Mouse (Mus musculus) liver, embryonic 14.5 days (tissue): Measurements from ENCODE around the gene Cnnm2.

Experiments
- CTCF ChIP-seq: IDR thresholded peaks from 2 replicates; pipeline ENCODE4 v1.5.1; 2016; ENCODE audit warnings: antibody characterized with exemption, low read depth, control low read depth
- EP300 ChIP-seq: IDR thresholded peaks from 2 replicates; pipeline ENCODE4 v1.6.1; 2016; ENCODE audit warnings: antibody characterized with exemption, low read depth

DNA sequence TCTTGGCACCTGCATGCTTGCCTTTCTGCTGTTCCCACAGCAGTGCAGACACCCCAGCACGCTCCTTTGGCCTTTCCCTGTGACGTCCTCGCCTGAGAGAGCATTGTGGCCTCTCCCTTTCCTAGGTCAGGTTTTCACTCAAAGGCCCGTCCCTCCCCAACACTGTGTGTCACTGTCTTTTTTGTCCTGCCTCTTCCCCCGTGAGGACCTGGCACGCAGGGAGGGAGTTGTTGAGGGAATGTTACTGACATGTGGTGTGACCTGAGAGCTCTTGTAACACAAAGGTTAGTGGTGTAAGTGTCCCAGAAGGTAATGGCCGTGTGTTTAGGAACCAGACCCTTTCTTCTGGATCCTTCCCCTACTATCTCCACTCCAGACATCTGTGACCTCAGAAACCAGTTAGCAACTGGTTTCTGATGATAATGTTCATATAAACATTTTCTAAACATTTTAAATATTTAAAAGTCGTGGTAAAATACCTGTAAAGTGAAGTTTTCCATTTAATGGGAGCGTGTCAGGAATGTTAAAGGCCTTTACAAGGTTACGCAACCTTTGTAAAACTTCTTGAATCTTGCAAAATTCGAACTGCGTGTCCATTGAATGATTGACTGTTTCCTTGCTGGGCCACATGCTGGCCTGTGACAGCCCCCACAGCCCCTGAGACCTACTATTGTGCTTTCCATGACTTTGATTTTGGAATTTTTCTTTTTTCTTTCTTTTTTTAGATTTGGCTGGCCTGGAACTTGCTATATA is 16.7 kb downstream of the Cnnm2 start:
- TF ChIP-seq CTCF = no peak
- TF ChIP-seq EP300 = no peak
